Mouse (Mus musculus) stomach, embryonic 16.5 days (tissue): Measurements from ENCODE around the gene Dhh. TPM values are rescaled to one million over a fixed set of nuclear protein-coding genes. Genes with fewer than 3 reads are reported as not detected.

Source experiments
- ATAC-seq: fragments of 200-750 bp; cut with Nextera tagmentation; 2 replicates; pipeline ENCODE4 v1.8.0; 2017; ENCODE audit warnings: moderate number of reproducible peaks, moderate TSS enrichment; ENCODE audit not compliant: insufficient read depth, low FRiP score
- H3K27ac ChIP-seq: fragments of 300-500 bp; sonication (generic); 2 replicates; pipeline ENCODE4 v1.5.1; 2014; ENCODE audit warnings: low read length
- H3K27me3 ChIP-seq: fragments of 300-500 bp; sonication (generic); 2 replicates; pipeline ENCODE4 v1.6.1; 2014; ENCODE audit warnings: low read length, control low read depth, mixed read lengths; ENCODE audit not compliant: control insufficient read depth, insufficient read depth
- H3K36me3 ChIP-seq: fragments of 300-500 bp; sonication (generic); 2 replicates; pipeline ENCODE4 v1.6.1; 2014; ENCODE audit warnings: low read length; ENCODE audit not compliant: control insufficient read depth, insufficient read depth
- H3K4me1 ChIP-seq: fragments of 300-500 bp; sonication (generic); 2 replicates; pipeline ENCODE4 v1.6.1; 2014; ENCODE audit warnings: low read length, control low read depth, mixed read lengths; ENCODE audit not compliant: control insufficient read depth, insufficient read depth
- H3K4me2 ChIP-seq: fragments of 300-500 bp; sonication (generic); 2 replicates; pipeline ENCODE4 v1.6.1; 2014; ENCODE audit warnings: low read depth, low read length, mixed read lengths
- H3K4me3 ChIP-seq: fragments of 300-500 bp; sonication (generic); replicated peaks from 2 replicates; pipeline ENCODE4 v1.5.1; 2014; ENCODE audit warnings: mild to moderate bottlenecking, low read length
- H3K9ac ChIP-seq: fragments of 300-500 bp; sonication (generic); 2 replicates; pipeline ENCODE4 v1.6.1; 2014; ENCODE audit warnings: low read length
- H3K9me3 ChIP-seq: fragments of 300-500 bp; sonication (generic); replicated peaks from 2 replicates; pipeline ENCODE4 v1.6.1; 2016; ENCODE audit warnings: low read length, control low read depth; ENCODE audit not compliant: control insufficient read depth
- WGBS: fragments of 180-500 bp; shearing (Covaris S2); extraction: QIAGEN DNeasy Blood & Tissue Kit; methylation state at CpG from one replicate; pipeline ENCODE4 v1.1.7; 2014; 5-methylcytosine and 5-hydroxymethylcytosine counted together
- polyA plus RNA-seq: library from polyadenylated mRNA; unstranded; fragments of >200 nt; fragmentation: Nextera tagmentation; extraction: Ambion mirVana; gene quantifications from 2 replicates; pipeline ENCODE4 v1.2.1, GENCODE M21; 2015

Dhh gene
- polyA plus RNA-seq, 1 experiment from 2014 or later = 0.84 TPM

- Histone ChIP-seq H3K4me3 (no peak overlapping the region), H3K9ac (no peak overlapping the region), H3K36me3 (no peaks in the 10 kb centered on the region), H3K27ac (no peak overlapping the region), H3K27me3 (peaks cover 7% of the 10 kb centered on the region; the same call in 1 of the 2 replicates), H3K4me1 (peaks cover 8% of the 10 kb centered on the region; the same call in 1 of the 2 replicates), H3K9me3 (no peaks in the 10 kb centered on the region), H3K4me2 (no peak overlapping the region)
- ATAC-seq = no peak
- WGBS = 49% methylated on average over 8 of the region's 8 CpGs
Observed at GRCm38 (mm10) chr15:98886667-98887387, 11.5 kb downstream of the Dhh start.

- no peak overlapping the region for H3K4me2 ChIP-seq
- H3K27me3 ChIP-seq = no peaks in the 10 kb centered on the region
- H3K4me3 ChIP-seq = no peak overlapping the region
- H3K4me1 ChIP-seq = peaks cover 8% of the 10 kb centered on the region; the same call in 1 of the 2 replicates
- no peak overlapping the region for H3K27ac ChIP-seq
- H3K9ac ChIP-seq = no peak overlapping the region
- ATAC-seq = no peak
- H3K9me3 ChIP-seq = no peaks in the 10 kb centered on the region
- WGBS = 52% methylated on average over 1 of the region's 1 CpGs
- no peaks in the 10 kb centered on the region for H3K36me3 ChIP-seq
Observed at GRCm38 (mm10) chr15:98884106-98884505, 14.2 kb downstream of the Dhh start.

GRCm38 (mm10) chr15:98883661-98884060 lies 14.7 kb downstream of the Dhh start:
- Histone ChIP-seq H3K9ac (no peak overlapping the region), H3K27ac (no peak overlapping the region), H3K9me3 (no peaks in the 10 kb centered on the region), H3K4me2 (no peak overlapping the region), H3K4me1 (peaks cover 8% of the 10 kb centered on the region; the same call in 1 of the 2 replicates), H3K36me3 (no peaks in the 10 kb centered on the region), H3K27me3 (no peaks in the 10 kb centered on the region), H3K4me3 (no peak overlapping the region)
- ATAC-seq = no peak

- 0 out of 2 replicates have a peak, but pooled peaks have one; percentile 4 for ATAC-seq
- H3K36me3 ChIP-seq = no peaks in the 10 kb centered on the region
- peak overlapping the region; percentile 57 for H3K9ac ChIP-seq
- peaks cover 8% of the 10 kb centered on the region; the same call in 1 of the 2 replicates for H3K4me1 ChIP-seq
- H3K27me3 ChIP-seq = no peaks in the 10 kb centered on the region
- no peaks in the 10 kb centered on the region for H3K9me3 ChIP-seq
- H3K27ac ChIP-seq = no peak overlapping the region
- 10% methylated on average over 5 of the region's 5 CpGs for WGBS
- H3K4me2 ChIP-seq = peak overlapping the region; percentile 88
- peak overlapping the region; percentile 82 for H3K4me3 ChIP-seq
Observed at GRCm38 (mm10) chr15:98881656-98882008, 16.7 kb downstream of the Dhh start.

- under 1% methylated on average over 47 of the region's 48 CpGs for WGBS
- Histone ChIP-seq H3K27ac (peak overlapping the region; percentile 84), H3K4me1 (peaks cover 8% of the 10 kb centered on the region; the same call in 1 of the 2 replicates), H3K27me3 (no peaks in the 10 kb centered on the region), H3K4me2 (peak overlapping the region; percentile 88), H3K36me3 (no peaks in the 10 kb centered on the region), H3K9me3 (no peaks in the 10 kb centered on the region), H3K9ac (peak overlapping the region; percentile 80), H3K4me3 (peak overlapping the region; percentile 82)
- ATAC-seq = peak; percentile 98
Observed at GRCm38 (mm10) chr15:98880978-98881655, 17.2 kb downstream of the Dhh start.

- no peak overlapping the region for H3K9ac ChIP-seq
- no peak overlapping the region for H3K4me2 ChIP-seq
- H3K27me3 ChIP-seq = no peaks in the 10 kb centered on the region
- no peaks in the 10 kb centered on the region for H3K9me3 ChIP-seq
- 17% methylated on average over 3 of the region's 3 CpGs for WGBS
- no peak for ATAC-seq
- H3K4me3 ChIP-seq = no peak overlapping the region
- peaks cover 8% of the 10 kb centered on the region; the same call in 1 of the 2 replicates for H3K4me1 ChIP-seq
- no peaks in the 10 kb centered on the region for H3K36me3 ChIP-seq
- H3K27ac ChIP-seq = no peak overlapping the region
Observed at GRCm38 (mm10) chr15:98877331-98877730, 21.0 kb downstream of the Dhh start.

GRCm38 (mm10) chr15:98871916-98872888 lies 26.1 kb downstream of the Dhh start:
- Histone ChIP-seq H3K4me1 (peaks cover 27% of the 10 kb centered on the region), H3K9ac (peak overlapping the region; percentile 100), H3K36me3 (no peaks in the 10 kb centered on the region)

GRCm38 (mm10) chr15:98871070-98871915 lies 27.0 kb downstream of the Dhh start, which contains the start of gene Kmt2d:
Kmt2d (minus strand) TSS chr15:98871204.
- Histone ChIP-seq H3K9ac (peak within 1 kb of the TSS; percentile 100), H3K4me1 (peaks cover 30% of the 10 kb centered on the region), H3K4me2 (peak within 1 kb of the TSS; percentile 98), H3K27ac (peak within 1 kb of the TSS; percentile 98), H3K4me3 (peak within 1 kb of the TSS; percentile 95), H3K27me3 (no peaks in the 10 kb centered on the region), H3K36me3 (peaks cover 4% of the 10 kb centered on the region), H3K9me3 (no peaks in the 10 kb centered on the region)
- ATAC-seq = peak; percentile 67
- under 1% methylated on average over 87 of the region's 94 CpGs for WGBS

More at GRCm38 (mm10) chr15:98871916-98872888, 26.1 kb downstream of the Dhh start:
- whole genome bisulfite sequencing = under 1% methylated on average over 51 of the region's 51 CpGs
- ATAC-seq = peak; percentile 83
- H3K27ac ChIP-seq = peak overlapping the region; percentile 98
- peak overlapping the region; percentile 64 for H3K4me2 ChIP-seq
- peak overlapping the region; percentile 95 for H3K4me3 ChIP-seq
- no peaks in the 10 kb centered on the region for H3K27me3 ChIP-seq
- no peaks in the 10 kb centered on the region for H3K9me3 ChIP-seq
